Mouse (Mus musculus): ENCODE data around the gene Map4k5.

Gene Map4k5

DNA sequence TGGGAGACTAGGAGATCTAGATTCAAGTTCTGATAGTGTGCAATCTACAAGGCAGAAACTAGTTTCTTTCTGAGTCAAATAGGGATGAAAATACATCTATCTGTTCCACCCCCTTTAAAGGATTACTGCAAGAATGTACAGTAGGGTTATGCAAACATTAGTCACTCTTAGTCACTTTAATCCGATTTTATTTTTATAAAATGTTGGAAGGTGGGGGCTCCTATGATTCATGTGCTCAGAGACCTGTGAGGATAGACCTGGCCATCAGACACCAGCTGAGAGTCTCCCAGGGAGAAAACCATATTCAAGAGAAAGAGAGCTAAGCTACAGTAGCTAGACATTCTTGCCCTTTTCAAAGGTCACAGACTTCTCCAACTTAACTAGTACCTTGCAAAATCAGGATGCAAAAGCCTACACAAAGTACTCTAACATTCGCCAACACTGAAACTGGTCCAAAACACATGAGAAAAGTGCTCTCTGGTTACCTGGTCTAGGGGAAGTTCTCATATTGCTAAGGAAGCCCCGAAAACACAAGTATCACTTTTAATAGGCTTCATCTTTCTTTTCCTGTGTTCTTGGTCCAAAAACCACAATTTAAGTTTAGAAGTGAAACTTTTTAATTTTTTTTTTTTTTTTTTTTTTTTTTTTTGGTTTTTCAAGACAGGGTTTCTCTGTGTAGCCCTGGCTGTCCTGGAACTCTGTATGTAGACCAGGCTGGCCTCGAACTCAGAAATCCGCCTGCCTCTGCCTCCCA lies 7.7 kb downstream of the Map4k5 start:
- no peak for DNase-seq

DNA sequence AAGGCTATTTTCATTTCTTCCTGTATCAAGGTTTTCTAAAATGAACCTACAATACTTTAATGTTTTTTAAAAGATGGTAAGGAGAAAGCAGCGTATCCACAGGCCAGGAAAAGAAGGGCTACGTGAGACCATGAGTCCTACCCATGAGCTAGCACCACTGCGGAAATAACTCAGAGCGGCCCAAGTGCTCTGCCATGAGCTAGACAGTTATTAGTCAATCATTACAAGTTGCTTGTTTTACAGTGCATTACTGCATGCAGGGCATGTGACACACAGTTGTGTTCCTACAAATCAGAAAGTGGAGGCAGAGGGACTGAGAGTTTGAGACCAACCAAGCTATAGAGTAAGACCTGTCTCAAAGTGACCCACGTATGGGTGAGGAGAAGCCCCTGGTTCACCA lies 8.9 kb downstream of the Map4k5 start:
- peak; percentile 30 for DNase-seq

- no peak for DNase-seq
Measured at GRCm38 (mm10) chr12:69881198-69881905, 11.6 kb downstream of the Map4k5 start.

DNA sequence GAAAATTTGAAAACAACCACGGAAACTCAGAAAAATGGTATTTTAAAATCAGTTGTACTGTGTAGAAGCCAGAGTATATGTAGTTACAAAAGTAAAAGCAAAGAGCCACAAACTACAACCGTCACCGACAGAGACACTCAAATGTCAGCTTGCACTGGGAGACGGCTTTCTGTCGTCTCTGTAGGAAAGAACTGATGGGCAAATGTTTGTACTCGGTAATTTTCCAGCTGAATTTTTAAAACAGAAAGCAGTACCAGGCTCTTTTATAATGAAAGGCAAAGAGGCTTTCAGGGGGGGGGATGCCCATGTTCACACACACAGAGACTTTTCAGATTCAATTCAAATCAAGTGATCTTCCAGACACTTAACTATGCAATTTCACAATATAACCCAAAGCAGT lies 13.3 kb downstream of the Map4k5 start:
- no peak for DNase-seq

GRCm38 (mm10) chr12:69879172-69879665 lies 13.8 kb downstream of the Map4k5 start:
- peak; percentile 74 for DNase-seq

GRCm38 (mm10) chr12:69877842-69878363 lies 15.1 kb downstream of the Map4k5 start:
- DNase-seq: no peak

DNA sequence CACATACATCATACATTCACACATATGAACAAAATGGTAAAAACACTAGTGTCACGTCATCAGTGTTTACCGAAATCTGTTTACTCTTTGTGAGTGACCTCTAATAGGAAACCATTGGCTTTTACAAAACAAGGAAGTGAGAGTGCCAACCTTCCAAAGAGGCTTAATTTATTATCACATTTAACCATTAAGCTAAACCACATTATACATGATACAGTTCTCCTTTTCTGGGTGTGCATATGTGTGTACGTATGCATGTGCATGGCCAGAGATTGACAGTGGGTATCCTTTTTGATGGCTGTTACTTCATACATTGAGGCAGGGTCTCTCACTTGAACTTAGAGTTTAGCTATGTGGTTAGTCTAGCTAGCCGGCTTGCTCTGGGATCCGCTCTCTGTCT lies 21.4 kb downstream of the Map4k5 start:
- DNase-seq: no peak

DNA sequence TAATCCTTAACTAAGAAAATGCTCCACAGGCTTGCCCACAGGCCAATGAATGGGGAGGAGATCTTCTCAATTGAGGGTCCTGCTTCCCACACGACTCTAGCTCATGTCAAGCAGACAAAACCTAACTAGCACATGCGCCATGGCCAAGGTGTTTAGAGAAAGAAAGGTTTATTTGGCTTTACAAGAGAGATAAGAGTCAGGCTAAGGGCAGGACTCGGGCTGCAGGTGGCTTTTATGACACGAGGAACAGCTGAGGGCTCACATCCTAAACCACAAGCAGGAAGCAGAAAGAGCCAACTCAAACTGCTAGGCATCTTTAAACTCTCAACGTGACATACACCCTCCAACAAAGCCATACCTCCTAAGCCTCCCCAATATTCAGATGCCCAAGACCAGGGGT lies 25.7 kb downstream of the Map4k5 start:
- no peak for DNase-seq

GRCm38 (mm10) chr12:69864164-69864692 lies 28.8 kb downstream of the Map4k5 start:
- DNase-seq: no peak

GRCm38 (mm10) chr12:69863505-69863904 lies 29.5 kb downstream of the Map4k5 start:
- DNase-seq: no peak

- DNase-seq: no peak
Measured at GRCm38 (mm10) chr12:69858847-69859246, 34.2 kb downstream of the Map4k5 start.

DNA sequence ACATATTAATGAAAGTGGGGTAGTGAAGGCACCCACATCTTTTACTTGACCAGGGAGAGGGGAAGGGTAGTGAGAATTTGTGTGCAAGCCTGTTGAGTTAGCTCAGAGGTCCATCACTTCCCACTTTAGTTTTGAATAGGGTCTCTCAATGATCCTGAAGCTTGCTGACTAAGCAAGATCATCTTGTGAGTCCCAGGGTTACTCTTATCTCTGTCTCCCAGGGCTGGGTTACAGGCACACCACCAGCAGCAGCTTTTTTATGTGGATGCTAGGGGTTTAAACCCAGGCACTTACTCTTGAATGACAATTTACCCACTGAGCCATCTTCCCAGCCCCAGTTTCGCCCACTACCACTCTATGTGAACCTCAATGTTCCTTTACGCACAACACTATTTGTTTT lies 35.4 kb downstream of the Map4k5 start:
- DNase-seq: no peak

DNA sequence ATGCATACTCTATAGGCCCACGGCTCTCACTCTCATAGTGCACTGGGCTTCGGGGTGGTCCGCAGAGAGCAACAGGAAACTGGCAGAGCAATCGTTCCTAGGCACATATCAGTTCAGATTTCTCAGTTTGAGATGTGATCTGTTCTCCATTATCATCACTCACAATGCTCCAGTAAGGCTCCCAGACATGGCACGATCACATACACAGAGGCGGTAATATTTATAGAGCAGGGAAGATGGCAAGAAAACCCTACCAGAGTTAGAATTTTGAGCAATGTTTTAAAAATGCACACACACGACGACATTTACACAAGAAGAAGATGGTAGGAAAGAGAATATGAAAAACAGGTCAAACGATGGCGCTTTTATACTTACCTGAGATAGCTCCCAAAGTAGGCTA lies 36.6 kb downstream of the Map4k5 start:
- DNase-seq: no peak

GRCm38 (mm10) chr12:69855641-69856300 lies 37.2 kb downstream of the Map4k5 start:
- DNase-seq: no peak

GRCm38 (mm10) chr12:69853942-69854341 lies 39.1 kb downstream of the Map4k5 start:
- DNase-seq: no peak

- no peak for DNase-seq
Measured at GRCm38 (mm10) chr12:69853387-69853786, 39.6 kb downstream of the Map4k5 start.

GRCm38 (mm10) chr12:69852288-69852687 lies 40.7 kb downstream of the Map4k5 start:
- DNase-seq: no peak

DNA sequence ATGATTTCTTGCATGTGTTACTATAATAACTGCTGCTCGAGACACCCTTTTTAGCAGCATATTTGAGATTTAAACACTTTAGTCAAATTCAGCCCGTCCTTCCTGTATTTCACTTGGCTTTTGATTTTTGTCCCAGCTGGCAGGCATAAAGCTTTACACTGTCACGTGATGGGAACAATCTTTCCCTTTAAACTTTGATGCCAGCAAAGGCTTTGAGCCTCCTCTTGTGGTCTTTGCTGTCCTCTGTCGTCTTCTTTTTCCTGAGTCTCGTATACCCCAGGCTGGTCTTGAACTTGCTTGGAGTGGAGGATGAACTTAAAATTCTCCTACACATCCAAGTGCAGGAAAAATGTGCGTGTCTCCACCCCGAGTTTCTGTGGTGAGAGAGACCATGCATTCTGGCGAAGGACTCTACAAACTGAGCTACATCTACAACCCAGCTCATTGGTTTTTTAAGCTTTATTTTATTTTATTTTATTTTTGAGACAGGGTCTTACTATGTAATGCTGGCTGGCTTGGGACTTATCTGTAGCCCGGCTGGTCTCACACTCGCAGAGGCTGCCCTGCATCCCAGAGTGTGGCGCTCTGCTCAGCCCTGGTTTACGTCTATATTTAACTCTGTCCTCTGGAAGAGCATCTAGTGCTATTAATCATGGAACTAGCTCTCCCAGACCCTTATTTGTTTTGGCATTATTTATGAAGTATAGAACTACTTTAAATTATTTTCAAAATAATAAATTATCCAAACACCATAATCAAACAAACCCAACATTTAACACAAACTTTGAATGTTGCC lies 44.7 kb downstream of the Map4k5 start:
- DNase-seq: no peak

DNA sequence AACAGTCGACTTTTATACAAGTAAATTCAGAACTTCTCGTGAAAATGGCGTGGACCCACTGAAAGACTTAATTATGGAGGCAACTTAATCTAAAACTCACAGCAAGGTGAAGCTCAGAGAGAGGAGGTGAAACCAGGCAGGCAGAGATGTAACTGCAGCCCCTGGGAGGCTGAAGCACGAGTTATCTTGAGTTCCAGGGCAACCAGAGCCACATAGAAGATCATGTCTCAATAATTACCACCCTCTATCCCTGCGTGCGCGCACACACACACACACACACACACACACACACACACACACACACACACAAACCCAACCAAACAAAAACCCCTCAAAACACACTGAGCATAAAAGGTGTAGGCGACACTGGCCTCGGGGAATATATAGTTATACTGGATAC lies 46.5 kb downstream of the Map4k5 start:
- no peak for DNase-seq

- DNase-seq: no peak
Measured at GRCm38 (mm10) chr12:69845722-69846121, 47.3 kb downstream of the Map4k5 start.

- no peak for DNase-seq
Measured at GRCm38 (mm10) chr12:69843531-69844445, 49.2 kb downstream of the Map4k5 start.
